Mouse (Mus musculus): ENCODE measurements around the gene Cpne5. TPM values are rescaled to one million over a fixed set of nuclear protein-coding genes. Genes with fewer than 3 reads are reported as not detected.

The Cpne5 gene
- total RNA-seq, 1 experiment from 2014 or later = 0.52 TPM

- no peak for DNase-seq
Observed at GRCm38 (mm10) chr17:29210037-29210436, 27.9 kb downstream of the Cpne5 start.

GRCm38 (mm10) chr17:29206052-29206451, 31.9 kb downstream of the Cpne5 start:
- no peak for DNase-seq

GRCm38 (mm10) chr17:29202604-29203003, 35.4 kb downstream of the Cpne5 start:
- DNase-seq = no peak

GRCm38 (mm10) chr17:29199821-29200220, 38.1 kb downstream of the Cpne5 start:
- DNase-seq = no peak

GRCm38 (mm10) chr17:29199151-29199800, 38.7 kb downstream of the Cpne5 start:
- DNase-seq = no peak

GRCm38 (mm10) chr17:29195579-29195978, 42.4 kb downstream of the Cpne5 start:
- DNase-seq = no peak

- no peak for DNase-seq
Observed at GRCm38 (mm10) chr17:29188989-29189388, 49.0 kb downstream of the Cpne5 start.

GRCm38 (mm10) chr17:29186989-29187859, 50.7 kb downstream of the Cpne5 start:
- no peak for DNase-seq

GRCm38 (mm10) chr17:29185376-29186046, 52.5 kb downstream of the Cpne5 start:
- no peak for DNase-seq

GRCm38 (mm10) chr17:29183162-29183561, 54.8 kb downstream of the Cpne5 start:
- no peak for DNase-seq

- DNase-seq = no peak
Observed at GRCm38 (mm10) chr17:29181751-29182150, 56.2 kb downstream of the Cpne5 start.

- DNase-seq = no peak
Observed at GRCm38 (mm10) chr17:29180406-29181127, 57.4 kb downstream of the Cpne5 start.

GRCm38 (mm10) chr17:29179917-29180316, 58.0 kb downstream of the Cpne5 start:
- no peak for DNase-seq

- no peak for DNase-seq
Observed at GRCm38 (mm10) chr17:29178503-29179059, 59.4 kb downstream of the Cpne5 start.

- DNase-seq = peak; percentile 88
Observed at GRCm38 (mm10) chr17:29176391-29177267, 61.3 kb downstream of the Cpne5 start.

GRCm38 (mm10) chr17:29175693-29176092, 62.3 kb downstream of the Cpne5 start:
- DNase-seq = no peak

- DNase-seq = no peak
Observed at GRCm38 (mm10) chr17:29173165-29173564, 64.8 kb downstream of the Cpne5 start.

GRCm38 (mm10) chr17:29172062-29172461, 65.9 kb downstream of the Cpne5 start:
- peak; percentile 60 for DNase-seq

- DNase-seq = peak; percentile 91
Observed at GRCm38 (mm10) chr17:29171001-29171772, 66.8 kb downstream of the Cpne5 start.

- no peak for DNase-seq
Observed at GRCm38 (mm10) chr17:29170431-29171000, 67.5 kb downstream of the Cpne5 start.

Measured in adrenal gland, postnatal 14 days (tissue).